Mouse (Mus musculus) stomach, embryonic 16.5 days (tissue): Measurements from ENCODE around the gene Ric1. TPM values are rescaled to one million over a fixed set of nuclear protein-coding genes. Genes with fewer than 3 reads are reported as not detected.

ENCODE experiments used
- ATAC-seq: fragments of 200-750 bp; cut with Nextera tagmentation; 2 replicates; pipeline ENCODE4 v1.8.0; 2017; ENCODE audit warnings: moderate number of reproducible peaks, moderate TSS enrichment; ENCODE audit not compliant: insufficient read depth, low FRiP score
- H3K27ac ChIP-seq: fragments of 300-500 bp; sonication (generic); 2 replicates; pipeline ENCODE4 v1.5.1; 2014; ENCODE audit warnings: low read length
- H3K27me3 ChIP-seq: fragments of 300-500 bp; sonication (generic); 2 replicates; pipeline ENCODE4 v1.6.1; 2014; ENCODE audit warnings: low read length, control low read depth, mixed read lengths; ENCODE audit not compliant: control insufficient read depth, insufficient read depth
- H3K36me3 ChIP-seq: fragments of 300-500 bp; sonication (generic); 2 replicates; pipeline ENCODE4 v1.6.1; 2014; ENCODE audit warnings: low read length; ENCODE audit not compliant: control insufficient read depth, insufficient read depth
- H3K4me1 ChIP-seq: fragments of 300-500 bp; sonication (generic); 2 replicates; pipeline ENCODE4 v1.6.1; 2014; ENCODE audit warnings: low read length, control low read depth, mixed read lengths; ENCODE audit not compliant: control insufficient read depth, insufficient read depth
- H3K4me2 ChIP-seq: fragments of 300-500 bp; sonication (generic); 2 replicates; pipeline ENCODE4 v1.6.1; 2014; ENCODE audit warnings: low read depth, low read length, mixed read lengths
- H3K4me3 ChIP-seq: fragments of 300-500 bp; sonication (generic); replicated peaks from 2 replicates; pipeline ENCODE4 v1.5.1; 2014; ENCODE audit warnings: mild to moderate bottlenecking, low read length
- H3K9ac ChIP-seq: fragments of 300-500 bp; sonication (generic); 2 replicates; pipeline ENCODE4 v1.6.1; 2014; ENCODE audit warnings: low read length
- H3K9me3 ChIP-seq: fragments of 300-500 bp; sonication (generic); replicated peaks from 2 replicates; pipeline ENCODE4 v1.6.1; 2016; ENCODE audit warnings: low read length, control low read depth; ENCODE audit not compliant: control insufficient read depth
- WGBS: fragments of 180-500 bp; shearing (Covaris S2); extraction: QIAGEN DNeasy Blood & Tissue Kit; methylation state at CpG from one replicate; pipeline ENCODE4 v1.1.7; 2014; 5-methylcytosine and 5-hydroxymethylcytosine counted together
- polyA plus RNA-seq: library from polyadenylated mRNA; unstranded; fragments of >200 nt; fragmentation: Nextera tagmentation; extraction: Ambion mirVana; gene quantifications from 2 replicates; pipeline ENCODE4 v1.2.1, GENCODE M21; 2015

Gene Ric1
- polyA plus RNA-seq, 1 experiment from 2014 or later: 11.6 TPM

DNA sequence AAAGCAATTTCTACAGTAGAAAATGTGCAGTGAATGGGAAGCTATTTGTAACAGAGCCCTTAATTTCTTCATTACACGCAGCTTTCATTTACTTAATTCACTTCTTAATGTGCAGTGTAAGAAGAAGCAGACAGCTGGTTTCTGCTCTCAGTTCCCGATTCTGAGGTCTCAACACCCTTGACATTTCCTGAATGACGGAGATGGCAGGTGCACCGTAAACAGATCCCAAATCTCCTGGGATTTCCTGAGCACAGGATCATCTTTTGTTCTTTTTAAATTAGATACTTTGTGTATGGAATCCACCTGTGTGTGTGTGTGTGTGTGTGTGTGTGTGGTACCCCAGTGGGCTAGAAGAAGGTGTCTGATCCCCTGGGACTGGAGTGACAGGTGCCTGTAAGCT lies 27.6 kb upstream of the Ric1 start:
- H3K9ac ChIP-seq: no peak overlapping the region

DNA sequence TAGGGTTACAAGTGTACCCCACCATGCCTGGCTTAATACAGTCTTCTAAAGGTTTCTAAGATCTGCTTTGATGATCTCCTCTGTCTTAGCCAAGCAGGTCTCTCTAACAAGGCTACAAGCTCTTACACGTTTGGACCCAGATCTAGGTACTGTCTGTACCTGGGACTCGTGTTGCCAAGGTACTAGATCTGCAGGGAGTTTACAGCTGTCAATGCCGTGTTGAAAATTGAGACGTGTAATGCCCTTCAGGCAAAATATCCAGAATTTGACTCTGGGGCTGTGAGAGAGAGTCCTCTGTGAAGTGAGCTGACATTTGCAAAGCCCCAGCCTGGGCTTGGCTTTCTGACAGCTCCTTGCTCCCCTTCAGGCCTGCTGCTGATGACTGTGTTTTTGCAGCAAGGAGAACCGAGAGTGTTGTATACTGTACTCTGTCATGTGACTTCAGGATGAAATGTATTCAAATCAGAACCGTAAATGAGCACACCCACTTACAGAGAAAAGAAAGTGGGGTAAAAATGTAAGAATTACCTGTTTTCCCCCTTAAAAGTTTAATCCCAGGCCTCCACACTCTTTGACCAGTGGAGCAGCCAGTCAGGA lies 26.0 kb upstream of the Ric1 start:
- H3K36me3 ChIP-seq: no peaks in the 10 kb centered on the region
- no peaks in the 10 kb centered on the region for H3K27me3 ChIP-seq
- 66% methylated on average over 6 of the region's 6 CpGs for WGBS
- no peak overlapping the region for H3K9ac ChIP-seq
- no peaks in the 10 kb centered on the region for H3K4me1 ChIP-seq
- H3K9me3 ChIP-seq: no peaks in the 10 kb centered on the region
- no peak for ATAC-seq
- H3K4me2 ChIP-seq: no peak overlapping the region
- H3K27ac ChIP-seq: no peak overlapping the region
- H3K4me3 ChIP-seq: no peak overlapping the region

More for the DNA sequence above, 27.6 kb upstream of the Ric1 start:
- 81% methylated on average over 4 of the region's 4 CpGs for WGBS
- Histone ChIP-seq H3K27me3 (no peaks in the 10 kb centered on the region), H3K27ac (no peak overlapping the region), H3K4me3 (no peak overlapping the region), H3K4me2 (no peak overlapping the region), H3K4me1 (no peaks in the 10 kb centered on the region), H3K9me3 (no peaks in the 10 kb centered on the region), H3K36me3 (no peaks in the 10 kb centered on the region)
- no peak for ATAC-seq

DNA sequence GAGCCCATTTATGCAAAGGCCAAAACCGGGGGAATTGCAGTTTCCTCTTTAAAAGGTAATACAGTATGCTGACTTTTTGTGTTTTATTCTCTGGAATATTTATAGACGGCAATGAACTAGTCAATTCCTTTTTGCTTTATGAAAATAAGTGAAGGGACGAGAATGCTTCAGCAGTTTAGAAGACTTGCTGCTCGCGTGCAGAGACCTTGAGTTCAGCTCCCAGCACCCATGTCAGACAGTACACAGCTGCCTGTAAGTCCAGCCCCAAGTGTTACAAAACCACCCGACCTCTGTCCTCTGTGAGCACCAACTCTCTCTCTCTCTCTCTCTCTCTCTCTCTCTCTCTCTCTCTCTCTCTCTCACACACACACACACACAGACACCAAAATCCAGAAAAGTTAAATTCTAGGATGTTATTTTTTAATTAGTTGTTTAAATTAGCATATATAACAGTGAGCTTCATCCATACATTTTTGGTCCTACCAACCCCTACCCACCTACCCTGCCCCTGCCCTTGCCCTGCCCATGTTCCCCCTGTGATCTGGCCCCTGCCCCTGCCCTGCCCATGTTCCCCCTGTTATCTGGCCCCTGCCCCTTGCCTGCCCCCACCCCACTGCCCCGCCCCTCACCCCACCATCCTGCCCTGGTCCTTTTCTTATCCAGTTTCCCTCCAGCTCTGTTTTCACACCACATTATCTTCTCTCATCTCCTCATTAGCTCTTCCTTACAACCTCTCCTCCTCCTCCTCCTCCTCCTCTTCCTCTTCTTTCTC lies 25.1 kb upstream of the Ric1 start:
- Histone ChIP-seq H3K9ac (no peak overlapping the region), H3K4me2 (no peak overlapping the region), H3K9me3 (no peaks in the 10 kb centered on the region), H3K36me3 (no peaks in the 10 kb centered on the region), H3K27ac (no peak overlapping the region), H3K4me3 (no peak overlapping the region), H3K27me3 (no peaks in the 10 kb centered on the region), H3K4me1 (no peaks in the 10 kb centered on the region)
- WGBS: 60% methylated on average over 7 of the region's 7 CpGs
- no peak for ATAC-seq

- Histone ChIP-seq H3K9me3 (no peaks in the 10 kb centered on the region), H3K4me1 (no peaks in the 10 kb centered on the region), H3K36me3 (no peaks in the 10 kb centered on the region), H3K4me2 (no peak overlapping the region), H3K27me3 (no peaks in the 10 kb centered on the region), H3K27ac (no peak overlapping the region), H3K9ac (no peak overlapping the region), H3K4me3 (no peak overlapping the region)
- WGBS: 59% methylated on average over 7 of the region's 7 CpGs
- no peak for ATAC-seq
Observed at GRCm38 (mm10) chr19:29497874-29498273, 24.2 kb upstream of the Ric1 start.

- H3K9ac ChIP-seq: no peak overlapping the region
Observed at GRCm38 (mm10) chr19:29498842-29499456, 23.1 kb upstream of the Ric1 start.

DNA sequence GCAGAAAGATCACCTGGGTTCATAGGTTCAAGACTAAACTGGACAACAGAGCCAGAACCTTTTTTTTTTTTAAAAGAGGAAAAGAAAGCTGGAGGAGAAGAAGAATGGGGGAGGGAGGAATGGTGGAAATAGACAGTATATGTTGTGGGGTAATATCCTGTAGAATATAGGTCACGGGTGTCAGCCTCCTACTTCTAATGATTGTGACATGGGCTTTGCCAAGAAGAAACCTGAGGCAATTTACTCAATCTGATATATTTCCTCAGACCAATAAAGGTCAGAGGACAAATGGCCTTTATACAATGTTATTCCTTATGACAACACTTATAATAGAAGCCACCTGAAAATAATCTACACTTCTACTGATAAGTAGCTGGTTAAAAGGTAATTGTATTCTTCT lies 21.7 kb upstream of the Ric1 start:
- no peak for ATAC-seq
- no peaks in the 10 kb centered on the region for H3K27me3 ChIP-seq
- no peak overlapping the region for H3K4me3 ChIP-seq
- no peaks in the 10 kb centered on the region for H3K4me1 ChIP-seq
- H3K27ac ChIP-seq: no peak overlapping the region
- no peak overlapping the region for H3K4me2 ChIP-seq
- H3K9me3 ChIP-seq: no peaks in the 10 kb centered on the region
- 74% methylated on average over 1 of the region's 1 CpGs for WGBS
- H3K9ac ChIP-seq: no peak overlapping the region
- H3K36me3 ChIP-seq: no peaks in the 10 kb centered on the region

More at GRCm38 (mm10) chr19:29498842-29499456, 23.1 kb upstream of the Ric1 start:
- no peak overlapping the region for H3K4me2 ChIP-seq
- no peak overlapping the region for H3K4me3 ChIP-seq
- WGBS: 69% methylated on average over 6 of the region's 6 CpGs
- H3K36me3 ChIP-seq: no peaks in the 10 kb centered on the region
- H3K27ac ChIP-seq: no peak overlapping the region
- no peaks in the 10 kb centered on the region for H3K27me3 ChIP-seq
- no peaks in the 10 kb centered on the region for H3K9me3 ChIP-seq
- ATAC-seq: no peak
- H3K4me1 ChIP-seq: no peaks in the 10 kb centered on the region

DNA sequence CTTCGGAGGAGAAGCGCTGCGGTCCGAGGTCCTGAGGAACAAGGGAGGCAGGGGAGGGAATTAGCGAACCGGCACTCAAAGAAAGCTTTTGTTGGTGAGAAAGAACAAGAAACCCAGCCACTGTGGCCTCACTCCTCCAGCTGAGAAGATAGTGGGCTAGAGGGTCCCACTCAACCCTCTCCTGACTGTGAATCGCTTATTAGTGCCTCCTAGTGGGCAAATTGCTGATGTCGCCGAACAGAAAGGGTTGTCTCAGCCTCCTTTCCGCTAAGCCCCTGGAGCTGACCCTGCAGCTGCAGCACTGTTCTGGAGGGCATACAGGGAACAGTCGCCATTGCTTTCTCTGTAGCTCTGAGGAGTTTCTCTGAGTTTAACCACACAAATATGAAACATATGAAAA lies 21.0 kb upstream of the Ric1 start:
- Histone ChIP-seq H3K9me3 (no peaks in the 10 kb centered on the region), H3K4me3 (peak overlapping the region; percentile 28), H3K4me2 (peak overlapping the region; percentile 49), H3K27ac (no peak overlapping the region), H3K27me3 (no peaks in the 10 kb centered on the region), H3K36me3 (no peaks in the 10 kb centered on the region), H3K9ac (peak overlapping the region; percentile 54; the same call in 1 of the 2 replicates), H3K4me1 (no peaks in the 10 kb centered on the region)
- 44% methylated on average over 11 of the region's 11 CpGs for WGBS
- peak; percentile 44; the same call in 1 of the 2 replicates for ATAC-seq

DNA sequence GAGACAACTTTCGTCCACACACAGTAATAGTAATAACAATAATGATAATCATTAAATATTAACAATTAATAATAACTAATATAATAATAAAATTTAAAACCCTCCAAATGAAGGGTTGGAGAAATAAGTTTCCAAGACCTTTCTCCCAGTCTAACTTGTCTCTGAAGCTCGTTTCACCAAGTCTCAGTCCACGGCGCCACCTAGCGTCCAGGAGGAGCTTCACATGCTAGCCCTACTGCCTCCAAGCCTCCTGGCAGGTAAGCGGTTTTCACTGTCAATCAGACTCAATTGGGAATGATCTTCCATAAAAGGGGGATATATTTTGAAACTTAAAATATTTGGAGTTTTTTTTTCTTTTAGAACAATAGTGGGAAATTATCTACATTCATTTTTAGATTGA lies 20.6 kb upstream of the Ric1 start:
- no peak overlapping the region for H3K9ac ChIP-seq
- no peaks in the 10 kb centered on the region for H3K4me1 ChIP-seq
- H3K4me2 ChIP-seq: peak overlapping the region; percentile 49
- H3K27me3 ChIP-seq: no peaks in the 10 kb centered on the region
- no peaks in the 10 kb centered on the region for H3K36me3 ChIP-seq
- WGBS: 12% methylated on average over 6 of the region's 6 CpGs
- H3K9me3 ChIP-seq: no peaks in the 10 kb centered on the region
- no peak for ATAC-seq
- peak overlapping the region; percentile 28; the same call in 1 of the 2 replicates for H3K4me3 ChIP-seq
- H3K27ac ChIP-seq: no peak overlapping the region

GRCm38 (mm10) chr19:29504131-29504530 lies 18.0 kb upstream of the Ric1 start:
- H3K9ac ChIP-seq: no peak overlapping the region
- no peak for ATAC-seq
- H3K9me3 ChIP-seq: no peaks in the 10 kb centered on the region
- no peak overlapping the region for H3K27ac ChIP-seq
- H3K4me2 ChIP-seq: no peak overlapping the region
- no peaks in the 10 kb centered on the region for H3K36me3 ChIP-seq
- H3K27me3 ChIP-seq: no peaks in the 10 kb centered on the region
- H3K4me1 ChIP-seq: no peaks in the 10 kb centered on the region
- no peak overlapping the region for H3K4me3 ChIP-seq
- 82% methylated on average over 2 of the region's 2 CpGs for WGBS
